ENCODE assay signal across 16 mouse cellular contexts in genomic region chr17:50048209-50048608, GRCm38 (mm10).
A peak's percentile ranks its signal among the peaks of the same experiment; 100 is the strongest.
DNase-seq lines count a peak whose midpoint lies in the region; ATAC-seq and TF ChIP-seq lines count a peak whose summit lies in the region.
"Had no signal": no experiment of that assay in that cellular context is flagged by ENCODE, and none has a peak within 500 bp of the region (broad histone marks: within the 10 kb centered on the region; RNA-seq: fewer than 3 reads in every experiment).

No protein-coding gene starts in this region.

- H3K27me3 ChIP-seq in forebrain, embryonic 12.5 days: no peaks in the 10 kb centered on the region
- no peaks in the 10 kb centered on the region for H3K27me3 ChIP-seq in forebrain, postnatal 0 days (ENCODE audit: insufficient read depth, low read length)
- no peaks in the 10 kb centered on the region for H3K27me3 ChIP-seq in heart, embryonic 13.5 days (replicated peaks)
- no peaks in the 10 kb centered on the region for H3K27me3 ChIP-seq in hindbrain, embryonic 13.5 days
- no peaks in the 10 kb centered on the region for H3K27me3 ChIP-seq in midbrain, embryonic 16.5 days (ENCODE audit: control insufficient read depth, insufficient read depth, low read depth, low read length)

- no peak overlapping the region for H3K4me2 ChIP-seq in forebrain, embryonic 12.5 days
- H3K4me2 ChIP-seq in forebrain, postnatal 0 days (ENCODE audit: low read depth): no peak overlapping the region
- no peak overlapping the region for H3K4me2 ChIP-seq in heart, embryonic 13.5 days
- H3K4me2 ChIP-seq in hindbrain, embryonic 13.5 days: no peak overlapping the region
- H3K4me2 ChIP-seq in midbrain, embryonic 16.5 days (ENCODE audit: low read length): no peak overlapping the region

- no peaks in the 10 kb centered on the region for H3K9me3 ChIP-seq in forebrain, embryonic 12.5 days
- no peaks in the 10 kb centered on the region for H3K9me3 ChIP-seq in forebrain, postnatal 0 days (ENCODE audit: low read length)
- no peaks in the 10 kb centered on the region for H3K9me3 ChIP-seq in heart, embryonic 13.5 days
- H3K9me3 ChIP-seq in hindbrain, embryonic 13.5 days: no peaks in the 10 kb centered on the region
- no peaks in the 10 kb centered on the region for H3K9me3 ChIP-seq in midbrain, embryonic 16.5 days (replicated peaks; ENCODE audit: control insufficient read depth, low read length, poor library complexity, severe bottlenecking)

- TF ChIP-seq CTCF in forebrain, postnatal 0 days (IDR thresholded peaks at IDR 0.05; ENCODE audit: low read depth): no peak

- no peak for DNase-seq in forebrain, postnatal 0 days
- DNase-seq in heart, adult 8-10 months (ENCODE audit: low spot score): no peak
- DNase-seq in retina, embryonic 14.5 days (ENCODE audit: low spot score): no peak
- no peak for DNase-seq in frontal cortex, postnatal 14 days (ENCODE audit: low spot score in 2 of 2)
- DNase-seq: adrenal gland, postnatal 14 days; cerebellum, adult 9-11 months; embryo, embryonic 11 days; kidney, adult 2 months; left cerebral cortex, postnatal 4 days; thymus, postnatal 4 days had no signal

- no peaks in the 10 kb centered on the region; the same call in 1 of the 2 replicates for H3K36me3 ChIP-seq in forebrain, embryonic 12.5 days (replicated peaks)
- no peaks in the 10 kb centered on the region for H3K36me3 ChIP-seq in forebrain, postnatal 0 days (ENCODE audit: insufficient read depth)
- H3K36me3 ChIP-seq in heart, embryonic 13.5 days: peaks cover 25% of the 10 kb centered on the region
- H3K36me3 ChIP-seq in hindbrain, embryonic 13.5 days: no peaks in the 10 kb centered on the region
- no peaks in the 10 kb centered on the region for H3K36me3 ChIP-seq in midbrain, embryonic 16.5 days (ENCODE audit: control insufficient read depth, insufficient read depth, low read length)

- H3K27ac ChIP-seq in forebrain, embryonic 12.5 days: no peak overlapping the region
- H3K27ac ChIP-seq in forebrain, postnatal 0 days (ENCODE audit: low read depth, low read length): no peak overlapping the region
- H3K27ac ChIP-seq in heart, embryonic 13.5 days (replicated peaks): peak overlapping the region; percentile 8; the same call in 1 of the 2 replicates
- peak overlapping the region; percentile 44 for H3K27ac ChIP-seq in hindbrain, embryonic 13.5 days
- H3K27ac ChIP-seq in midbrain, embryonic 16.5 days (ENCODE audit: low read length): peak overlapping the region; percentile 57
- H3K27ac ChIP-seq: liver, embryonic 14.5 days had no signal

- peaks cover 4% of the 10 kb centered on the region; the same call in 1 of the 2 replicates for H3K4me1 ChIP-seq in forebrain, embryonic 12.5 days
- H3K4me1 ChIP-seq in forebrain, postnatal 0 days (ENCODE audit: insufficient read depth): no peaks in the 10 kb centered on the region
- H3K4me1 ChIP-seq in heart, embryonic 13.5 days: peaks cover 36% of the 10 kb centered on the region
- H3K4me1 ChIP-seq in hindbrain, embryonic 13.5 days (replicated peaks): peaks cover 7% of the 10 kb centered on the region
- peaks cover 3% of the 10 kb centered on the region; the same call in 1 of the 2 replicates for H3K4me1 ChIP-seq in midbrain, embryonic 16.5 days (ENCODE audit: control insufficient read depth, insufficient read depth, low read length)

- no peak overlapping the region for H3K4me3 ChIP-seq in forebrain, embryonic 12.5 days (replicated peaks)
- no peak overlapping the region for H3K4me3 ChIP-seq in forebrain, postnatal 0 days (ENCODE audit: low read depth, low read length)
- H3K4me3 ChIP-seq in heart, embryonic 13.5 days: no peak overlapping the region
- no peak overlapping the region for H3K4me3 ChIP-seq in hindbrain, embryonic 13.5 days
- H3K4me3 ChIP-seq in midbrain, embryonic 16.5 days (ENCODE audit: low read depth, low read length): no peak overlapping the region

- no peak overlapping the region for H3K9ac ChIP-seq in forebrain, embryonic 12.5 days
- H3K9ac ChIP-seq in forebrain, postnatal 0 days: no peak overlapping the region
- no peak overlapping the region for H3K9ac ChIP-seq in heart, embryonic 13.5 days
- H3K9ac ChIP-seq in hindbrain, embryonic 13.5 days: no peak overlapping the region
- H3K9ac ChIP-seq in midbrain, embryonic 16.5 days (ENCODE audit: low read depth, low read length): no peak overlapping the region
- H3K9ac ChIP-seq: liver, embryonic 14.5 days had no signal

- 76% methylated on average over 9 of the region's 9 CpGs for WGBS in forebrain, embryonic 12.5 days
- 59% methylated on average over 9 of the region's 9 CpGs for WGBS in forebrain, postnatal 0 days
- WGBS in heart, embryonic 13.5 days: 44% methylated on average over 9 of the region's 9 CpGs
- WGBS in hindbrain, embryonic 13.5 days: 65% methylated on average over 9 of the region's 9 CpGs
- WGBS in midbrain, embryonic 16.5 days: 60% methylated on average over 9 of the region's 9 CpGs

- ATAC-seq in forebrain, embryonic 12.5 days (ENCODE audit: low FRiP score): peak; percentile 72; the same call in 1 of the 2 replicates
- no peak for ATAC-seq in forebrain, postnatal 0 days
- no peak for ATAC-seq in heart, embryonic 13.5 days (ENCODE audit: extremely low read depth, insufficient number of reproducible peaks, low FRiP score, low TSS enrichment)
- peak; percentile 36; the same call in 1 of the 2 replicates for ATAC-seq in hindbrain, embryonic 13.5 days (ENCODE audit: low FRiP score)
- ATAC-seq in midbrain, embryonic 16.5 days: peak; percentile 19; the same call in 1 of the 2 replicates
- ATAC-seq: lung, postnatal 0 days had no signal

Comparison
In these comparisons a context has a peak if more than half of its experiments do, and no peak if none do; other contexts are left out.
1. ATAC-seq: peak in forebrain, embryonic 12.5 days (single experiment), hindbrain, embryonic 13.5 days (single experiment) and midbrain, embryonic 16.5 days (single experiment); none in forebrain, postnatal 0 days (single experiment) and heart, embryonic 13.5 days (single experiment).
2. H3K27ac ChIP-seq: peak in heart, embryonic 13.5 days (single experiment), hindbrain, embryonic 13.5 days (single experiment) and midbrain, embryonic 16.5 days (single experiment); none in forebrain, embryonic 12.5 days (single experiment) and forebrain, postnatal 0 days (single experiment).